ENCODE assay signal across 8 mouse cellular contexts in the genomic region with DNA sequence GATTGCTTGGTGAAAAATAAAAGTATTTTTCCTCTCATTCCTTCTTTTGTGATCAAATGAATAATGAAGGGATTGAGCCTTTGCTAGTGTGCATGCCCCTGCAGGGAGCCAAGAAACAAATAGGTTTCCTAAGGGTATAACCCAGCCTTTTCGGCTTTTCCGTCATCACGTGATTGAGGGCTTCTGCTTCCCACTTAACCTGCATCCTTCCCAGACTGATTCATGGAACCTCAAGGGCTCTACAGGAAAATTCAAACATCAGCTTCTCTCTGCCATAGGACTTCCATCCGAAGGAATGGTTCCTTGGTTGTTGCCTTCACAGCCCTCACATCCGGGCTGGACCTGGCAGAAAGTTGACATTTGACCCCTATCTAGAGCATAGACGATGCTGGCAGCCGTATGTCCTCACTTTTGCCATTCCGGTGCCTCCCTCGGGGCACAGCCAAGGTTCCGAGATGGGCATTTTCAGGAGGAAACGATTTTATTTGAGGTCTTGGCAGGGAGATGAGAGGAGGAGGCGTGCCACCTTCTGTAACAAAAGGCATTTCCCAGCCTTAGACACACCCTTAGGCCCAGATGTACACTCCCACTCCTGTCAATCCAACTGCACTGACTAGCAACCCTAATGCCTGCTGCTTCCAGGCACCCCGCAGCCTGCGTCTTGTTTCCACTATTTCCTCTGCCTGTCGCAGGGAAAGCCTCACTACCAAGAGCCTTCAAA.
DNase-seq lines count a peak whose midpoint lies in the region; ATAC-seq and TF ChIP-seq lines count a peak whose summit lies in the region.

No protein-coding gene starts in this region.

- DNase-seq in gastrocnemius, adult 2 months = no peak
- DNase-seq in gastrocnemius, postnatal 36 days = no peak
- DNase-seq in lung, embryonic 14.5 days = peak; percentile 50
- no peak for DNase-seq in B cell, adult 2 months
- no peak for DNase-seq in urinary bladder, postnatal 10 days (ENCODE audit: low spot score)

- intact Hi-C loops in gastrocnemius, adult 2 months (cut with DNase I) = no loop called here
- intact Hi-C loops in gastrocnemius, postnatal 36 days (cut with DNase I) = loop anchor here (5.0 kb wide), 1 partner anchor 59 kb away; no protein-coding TSS in a partner anchor

- peak overlapping the region; percentile 2; the same call in 1 of the 2 replicates for H3K27ac ChIP-seq in gastrocnemius, adult 2 months
- H3K27ac ChIP-seq in forebrain, embryonic 13.5 days = peak overlapping the region; percentile 70
- H3K27ac ChIP-seq in intestine, embryonic 15.5 days = no peak overlapping the region
- no peak overlapping the region for H3K27ac ChIP-seq in lung, embryonic 14.5 days (ENCODE audit: low read depth)
- H3K27ac ChIP-seq in neural tube, embryonic 15.5 days (replicated peaks) = peak overlapping the region; percentile 54

- TF ChIP-seq CTCF in gastrocnemius, adult 2 months (IDR thresholded peaks at IDR 0.05) = no peak
- TF ChIP-seq CTCF in lung, embryonic 14.5 days (IDR thresholded peaks at IDR 0.05; ENCODE audit: low read depth) = no peak

- H3K27me3 ChIP-seq in forebrain, embryonic 13.5 days = no peaks in the 10 kb centered on the region
- no peaks in the 10 kb centered on the region for H3K27me3 ChIP-seq in intestine, embryonic 15.5 days (replicated peaks)
- H3K27me3 ChIP-seq in lung, embryonic 14.5 days (ENCODE audit: insufficient read depth, low read length) = no peaks in the 10 kb centered on the region
- no peaks in the 10 kb centered on the region for H3K27me3 ChIP-seq in neural tube, embryonic 15.5 days (replicated peaks)

- H3K9ac ChIP-seq in forebrain, embryonic 13.5 days = peak overlapping the region; percentile 12
- no peak overlapping the region for H3K9ac ChIP-seq in intestine, embryonic 15.5 days
- H3K9ac ChIP-seq in lung, embryonic 14.5 days = no peak overlapping the region
- peak overlapping the region; percentile 26; the same call in 1 of the 2 replicates for H3K9ac ChIP-seq in neural tube, embryonic 15.5 days (replicated peaks)

- peak; percentile 98 for ATAC-seq in forebrain, embryonic 13.5 days
- peak; percentile 81 for ATAC-seq in intestine, embryonic 15.5 days
- ATAC-seq in lung, embryonic 14.5 days (ENCODE audit: insufficient read depth) = peak; percentile 88
- ATAC-seq in neural tube, embryonic 15.5 days (ENCODE audit: low FRiP score) = peak; percentile 88

- 13% methylated on average over 15 of the region's 15 CpGs for WGBS in forebrain, embryonic 13.5 days
- WGBS in intestine, embryonic 15.5 days = 31% methylated on average over 15 of the region's 15 CpGs
- WGBS in lung, embryonic 14.5 days = 34% methylated on average over 15 of the region's 15 CpGs
- WGBS in neural tube, embryonic 15.5 days = 14% methylated on average over 15 of the region's 15 CpGs

- peak overlapping the region; percentile 53 for H3K4me2 ChIP-seq in forebrain, embryonic 13.5 days
- H3K4me2 ChIP-seq in intestine, embryonic 15.5 days (replicated peaks) = peak overlapping the region; percentile 17
- H3K4me2 ChIP-seq in lung, embryonic 14.5 days = peak overlapping the region; percentile 38
- peak overlapping the region; percentile 45 for H3K4me2 ChIP-seq in neural tube, embryonic 15.5 days

- no peaks in the 10 kb centered on the region for H3K9me3 ChIP-seq in forebrain, embryonic 13.5 days (replicated peaks)
- H3K9me3 ChIP-seq in intestine, embryonic 15.5 days = no peaks in the 10 kb centered on the region
- no peaks in the 10 kb centered on the region for H3K9me3 ChIP-seq in lung, embryonic 14.5 days (ENCODE audit: low read depth, low read length)
- H3K9me3 ChIP-seq in neural tube, embryonic 15.5 days (replicated peaks) = no peaks in the 10 kb centered on the region

- H3K36me3 ChIP-seq in forebrain, embryonic 13.5 days (ENCODE audit: poor library complexity, severe bottlenecking) = no peaks in the 10 kb centered on the region
- no peaks in the 10 kb centered on the region for H3K36me3 ChIP-seq in intestine, embryonic 15.5 days
- no peaks in the 10 kb centered on the region for H3K36me3 ChIP-seq in lung, embryonic 14.5 days (ENCODE audit: insufficient read depth)
- H3K36me3 ChIP-seq in neural tube, embryonic 15.5 days = no peaks in the 10 kb centered on the region

- H3K4me1 ChIP-seq in forebrain, embryonic 13.5 days = peaks cover 14% of the 10 kb centered on the region
- peaks cover 7% of the 10 kb centered on the region; the same call in 1 of the 2 replicates for H3K4me1 ChIP-seq in intestine, embryonic 15.5 days (replicated peaks)
- peaks cover 15% of the 10 kb centered on the region for H3K4me1 ChIP-seq in lung, embryonic 14.5 days (ENCODE audit: insufficient read depth)
- H3K4me1 ChIP-seq in neural tube, embryonic 15.5 days = peaks cover 16% of the 10 kb centered on the region

- H3K4me3 ChIP-seq in gastrocnemius, adult 2 months = peak overlapping the region; percentile 28
- peak overlapping the region; percentile 19 for H3K4me3 ChIP-seq in forebrain, embryonic 13.5 days
- H3K4me3 ChIP-seq in intestine, embryonic 15.5 days (replicated peaks) = no peak overlapping the region
- no peak overlapping the region for H3K4me3 ChIP-seq in lung, embryonic 14.5 days (ENCODE audit: low read depth, low read length)
- peak overlapping the region; percentile 14; the same call in 1 of the 2 replicates for H3K4me3 ChIP-seq in neural tube, embryonic 15.5 days (replicated peaks)

Comparison
In these comparisons a context has a peak if more than half of its experiments do, and no peak if none do; other contexts are left out.
1. H3K27ac ChIP-seq: peak in gastrocnemius, adult 2 months (single experiment), forebrain, embryonic 13.5 days (single experiment) and neural tube, embryonic 15.5 days (single experiment); none in intestine, embryonic 15.5 days (single experiment) and lung, embryonic 14.5 days (single experiment).
2. H3K4me3 ChIP-seq: peak in gastrocnemius, adult 2 months (single experiment), forebrain, embryonic 13.5 days (single experiment) and neural tube, embryonic 15.5 days (single experiment); none in intestine, embryonic 15.5 days (single experiment) and lung, embryonic 14.5 days (single experiment).
3. H3K9ac ChIP-seq: peak in forebrain, embryonic 13.5 days (single experiment) and neural tube, embryonic 15.5 days (single experiment); none in intestine, embryonic 15.5 days (single experiment) and lung, embryonic 14.5 days (single experiment).
4. Peak in every context shown above with its lines, with median percentiles within 50 percentile points of each other: ATAC-seq and H3K4me2 ChIP-seq.